Mouse (Mus musculus) layer of hippocampus, adult 9-11 months (tissue): ENCODE results near the gene Tmem8b.

Experiments
- DNase-seq: peaks from one replicate; pipeline ENCODE4 v3.0.0; 2022

Gene Tmem8b

DNA sequence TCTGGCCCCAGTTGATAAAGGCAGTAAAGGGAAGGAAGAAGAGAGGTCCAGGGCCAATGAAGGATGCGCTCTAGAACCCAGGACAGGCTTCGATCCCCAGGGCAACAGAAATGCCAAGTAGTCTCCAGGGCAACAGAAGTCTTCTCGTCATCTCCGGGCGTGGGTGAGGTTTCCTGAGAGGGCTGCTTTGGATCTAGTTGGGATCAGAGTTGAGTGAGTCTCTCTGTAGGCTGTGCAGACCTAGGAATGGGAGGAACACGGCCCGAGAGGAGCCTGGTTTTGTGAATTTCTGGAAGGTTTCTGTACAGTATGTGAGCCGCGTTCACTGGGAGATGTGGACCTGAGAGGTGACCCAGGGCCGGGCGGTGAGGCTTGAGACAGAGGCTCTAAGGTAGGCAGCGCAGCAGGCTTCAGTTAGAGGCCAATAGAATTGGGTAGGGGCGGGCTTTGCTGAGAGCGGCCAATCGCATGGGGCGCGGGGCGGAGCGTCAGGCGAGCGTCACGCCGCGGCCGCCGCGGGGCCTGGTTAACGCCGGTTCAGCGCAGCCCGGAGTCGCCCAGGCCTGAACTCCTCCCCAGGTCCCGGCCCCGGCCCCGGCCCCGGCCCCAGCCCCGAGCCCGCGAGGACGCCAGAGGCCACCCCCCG lies at the start of gene Tmem8b, which contains the start of gene Fam221b:
Gene Tmem8b (plus strand): TSS at position 190 of the 646 bp plus-strand sequence.
Gene Fam221b (minus strand): TSS at position 364 of the 646 bp plus-strand sequence.
- peak; percentile 88 for DNase-seq

DNA sequence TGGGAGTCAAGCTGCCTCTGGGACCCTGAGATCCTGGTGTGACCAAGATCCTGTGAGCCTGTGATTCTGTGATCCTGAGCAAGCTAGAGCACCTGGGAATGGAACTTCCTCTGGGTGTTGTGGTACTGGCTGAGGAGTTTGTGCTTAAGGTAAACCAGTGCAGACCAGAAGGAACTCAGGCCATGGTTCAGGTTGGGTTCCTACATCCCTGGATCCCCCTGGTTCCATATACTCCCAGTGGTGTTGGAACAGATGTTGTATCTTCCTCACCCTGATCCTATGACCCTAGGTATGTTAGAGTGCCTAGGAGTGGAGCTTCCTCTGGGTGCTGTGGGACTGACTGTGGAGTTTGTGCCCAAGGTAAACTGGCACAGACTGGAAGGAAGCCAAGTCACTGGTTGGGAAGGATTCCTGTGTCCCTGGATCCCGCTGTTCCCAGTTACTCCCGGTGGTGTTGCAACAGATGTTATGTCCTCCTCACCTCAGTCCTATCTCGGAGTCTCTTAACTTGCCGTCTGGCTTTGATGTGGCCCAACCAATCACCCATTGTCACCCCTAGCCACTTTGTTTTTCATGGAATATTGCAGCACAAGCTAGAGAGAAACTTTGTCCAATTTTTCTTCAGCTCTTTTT lies 48.5 kb upstream of the Tmem8b start:
- DNase-seq = no peak

DNA sequence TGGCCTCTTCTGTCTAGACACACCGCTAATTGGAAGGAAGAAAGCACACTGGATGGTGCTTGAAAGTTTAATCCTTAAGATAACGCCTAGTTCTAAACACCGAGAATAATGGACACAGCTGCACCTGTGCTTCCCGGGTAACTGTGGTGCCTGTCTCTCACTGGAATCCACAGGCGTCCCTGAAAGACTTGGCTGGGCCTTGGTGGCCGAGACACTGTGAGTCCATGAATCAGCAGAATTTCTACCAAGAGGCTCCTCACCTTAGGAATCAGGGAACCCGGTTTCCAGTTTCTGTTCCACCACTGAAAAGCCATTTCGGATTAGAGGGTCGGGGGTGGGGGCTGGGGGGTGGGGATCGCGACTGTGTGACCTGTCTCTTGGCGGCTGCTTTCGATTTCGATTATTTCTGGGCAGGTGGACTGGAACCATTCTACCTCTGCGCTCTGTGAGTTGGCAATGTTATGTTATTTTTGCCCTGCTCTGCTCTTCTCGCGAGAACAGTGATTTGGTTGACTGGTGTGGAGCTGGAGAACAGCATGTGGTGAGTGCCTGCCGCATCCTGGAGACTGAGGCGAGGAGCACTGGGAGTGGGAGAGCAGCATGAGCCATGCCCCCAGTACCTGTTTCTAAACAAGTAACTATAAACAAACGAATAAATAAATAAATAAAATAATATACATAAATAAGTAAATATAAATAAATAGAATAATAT lies 39.5 kb upstream of the Tmem8b start:
- no peak for DNase-seq

DNA sequence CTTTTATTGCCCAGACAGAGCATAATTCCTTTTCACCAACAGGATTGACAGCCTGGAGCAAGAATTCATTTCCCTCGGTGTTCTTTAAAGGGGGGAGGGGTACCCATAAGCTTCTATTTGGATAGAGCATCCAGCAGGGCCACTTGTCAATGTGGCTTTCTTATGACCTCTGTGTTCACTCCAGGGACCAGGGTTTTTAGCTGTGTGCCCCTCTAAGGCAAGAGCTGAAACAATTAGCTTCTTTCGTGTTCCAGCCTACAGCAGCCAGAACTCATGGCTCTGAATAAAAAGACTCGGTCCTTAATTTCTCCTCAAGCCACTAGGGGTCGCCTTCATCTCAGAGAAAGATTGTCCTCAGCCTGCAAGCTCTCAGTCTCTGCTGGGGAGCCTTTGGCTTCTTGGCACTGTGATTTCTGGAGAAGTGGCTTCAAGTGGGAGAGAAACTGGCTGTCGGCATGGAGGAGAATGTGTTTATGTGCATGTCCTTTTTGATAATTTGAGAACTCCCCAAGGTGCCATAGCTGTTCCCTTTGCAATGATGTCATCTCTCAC lies 38.7 kb upstream of the Tmem8b start:
- DNase-seq = peak; percentile 85

DNA sequence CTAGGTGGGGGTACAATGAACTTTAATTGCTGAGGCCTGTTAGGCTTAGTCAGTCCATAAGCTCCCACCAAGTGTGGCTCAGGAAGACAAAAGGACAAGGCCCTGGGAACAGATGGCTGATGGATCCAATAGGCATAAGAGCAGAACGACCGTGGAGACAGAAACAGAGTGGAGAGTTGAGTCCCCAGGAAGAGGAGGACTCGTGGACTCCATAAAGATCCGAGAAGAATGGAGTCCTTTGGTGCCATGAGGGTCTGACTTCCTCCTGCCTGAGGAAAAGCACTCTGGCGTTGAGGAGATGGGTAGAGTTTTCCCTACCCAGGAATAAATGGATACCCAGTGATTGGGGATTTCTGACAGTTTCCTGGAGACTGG lies 38.1 kb upstream of the Tmem8b start:
- DNase-seq = no peak

DNA sequence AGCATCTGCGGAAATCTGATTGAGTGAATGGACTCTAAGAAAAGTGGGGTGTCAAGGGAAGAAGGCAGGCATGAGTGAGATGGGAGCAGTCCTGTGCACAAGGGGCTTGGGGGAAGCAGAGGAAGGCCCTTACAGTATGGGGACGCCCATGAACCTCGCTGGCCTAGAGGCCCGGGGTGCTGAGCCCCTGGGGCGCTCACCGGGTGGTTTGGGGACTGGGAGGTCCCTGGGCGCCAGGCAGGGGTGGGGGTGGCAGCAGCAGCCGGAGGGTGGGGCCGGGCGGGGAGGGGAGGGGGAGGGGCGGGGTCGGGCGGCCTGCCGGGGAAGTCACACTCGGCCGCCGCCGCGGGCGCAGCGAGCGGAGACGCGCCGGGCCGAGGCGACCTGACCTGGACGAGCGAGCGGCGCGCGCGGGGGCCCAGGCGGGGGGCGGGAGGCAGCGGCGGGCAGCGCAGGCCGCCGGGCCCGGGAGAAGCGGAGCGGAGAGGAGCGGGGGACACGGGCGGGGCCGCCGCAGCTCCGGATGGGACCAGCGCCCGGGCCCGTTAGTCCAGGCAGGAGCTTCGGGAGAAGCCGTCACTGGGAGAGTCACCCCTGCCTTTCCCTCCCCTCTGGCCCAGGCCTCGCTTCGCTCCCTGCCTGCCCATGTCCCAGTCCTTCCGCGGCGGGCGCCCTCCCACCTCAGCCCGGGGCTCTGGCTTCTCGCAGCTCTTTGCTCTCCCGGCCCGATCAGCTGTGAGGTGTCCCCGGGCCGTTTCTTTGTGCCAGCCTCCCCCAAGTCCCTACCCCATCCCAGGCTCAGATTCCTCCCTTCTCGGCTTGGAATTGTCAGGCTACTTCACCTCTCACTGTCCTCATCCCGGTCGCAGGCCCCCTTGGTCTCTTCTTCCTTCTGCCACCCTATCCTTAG lies 37.5 kb upstream of the Tmem8b start, which contains the start of gene Npr2:
Gene Npr2 (plus strand): TSS at position 890 of the 910 bp plus-strand sequence.
- DNase-seq = no peak

DNA sequence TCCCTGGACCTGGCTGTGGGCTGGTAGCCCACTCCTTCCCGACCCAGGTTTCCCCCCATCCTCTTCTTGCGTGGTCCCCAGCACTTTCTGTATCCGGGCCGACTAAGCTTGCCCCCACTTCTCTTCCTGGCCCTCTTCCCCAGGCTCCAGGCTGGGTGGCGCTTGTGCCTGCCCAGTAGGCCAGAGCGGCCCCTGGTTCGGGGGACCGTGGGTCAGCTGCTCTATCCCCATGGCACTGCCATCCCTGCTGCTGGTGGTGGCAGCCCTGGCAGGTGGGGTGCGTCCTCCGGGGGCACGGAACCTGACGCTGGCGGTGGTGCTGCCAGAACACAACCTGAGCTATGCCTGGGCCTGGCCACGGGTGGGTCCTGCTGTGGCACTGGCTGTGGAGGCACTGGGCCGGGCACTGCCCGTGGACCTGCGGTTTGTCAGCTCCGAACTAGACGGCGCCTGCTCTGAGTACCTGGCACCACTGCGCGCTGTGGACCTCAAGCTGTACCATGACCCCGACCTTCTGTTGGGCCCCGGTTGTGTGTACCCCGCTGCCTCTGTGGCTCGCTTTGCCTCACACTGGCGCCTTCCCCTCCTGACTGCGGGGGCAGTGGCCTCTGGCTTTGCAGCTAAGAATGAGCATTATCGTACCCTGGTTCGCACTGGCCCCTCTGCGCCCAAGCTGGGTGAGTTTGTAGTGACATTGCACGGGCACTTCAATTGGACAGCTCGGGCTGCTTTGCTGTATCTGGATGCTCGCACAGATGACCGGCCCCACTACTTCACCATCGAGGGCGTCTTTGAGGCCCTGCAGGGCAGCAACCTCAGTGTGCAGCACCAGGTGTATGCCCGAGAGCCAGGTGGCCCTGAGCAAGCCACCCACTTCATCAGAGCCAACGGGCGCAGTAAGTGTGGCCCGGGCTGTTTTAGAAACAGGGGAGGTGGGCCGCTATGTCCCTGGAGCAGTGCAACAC lies 36.5 kb upstream of the Tmem8b start:
- DNase-seq = no peak

DNA sequence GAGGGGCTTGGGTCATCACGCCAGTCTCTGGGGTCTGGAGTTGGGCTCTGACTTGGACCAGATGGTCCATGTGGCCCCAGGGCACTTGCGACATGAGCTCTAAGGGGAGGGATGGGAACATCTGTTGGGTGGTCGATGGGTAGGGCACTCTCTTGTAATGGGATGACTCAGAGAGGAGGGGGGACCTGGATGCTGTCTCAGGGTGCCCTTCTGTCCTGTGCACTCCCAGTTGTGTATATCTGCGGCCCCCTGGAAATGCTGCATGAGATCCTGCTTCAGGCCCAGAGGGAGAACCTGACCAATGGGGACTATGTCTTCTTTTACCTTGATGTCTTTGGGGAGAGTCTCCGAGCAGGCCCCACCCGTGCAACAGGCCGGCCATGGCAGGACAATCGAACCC lies 35.5 kb upstream of the Tmem8b start:
- no peak for DNase-seq

DNA sequence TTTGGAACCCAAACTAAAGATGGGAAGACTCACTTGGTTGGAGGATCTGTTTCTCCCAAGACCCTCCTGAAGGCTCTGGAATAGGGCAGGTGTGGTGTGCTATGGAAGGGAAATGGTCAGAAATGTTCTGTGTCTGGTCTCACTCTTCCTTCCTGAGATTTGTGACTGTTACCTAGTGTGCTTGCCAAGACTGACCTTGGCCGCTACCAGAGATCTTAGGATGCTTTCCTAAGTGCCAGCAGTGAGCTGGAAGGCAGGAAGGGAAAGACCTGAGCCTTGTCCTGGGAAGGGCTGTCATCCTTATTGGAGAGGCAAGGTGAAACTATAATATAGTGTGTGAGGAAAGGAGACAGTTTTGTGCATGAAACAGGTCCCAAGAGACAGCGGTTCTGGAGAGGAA lies 35.0 kb upstream of the Tmem8b start:
- DNase-seq = no peak

DNA sequence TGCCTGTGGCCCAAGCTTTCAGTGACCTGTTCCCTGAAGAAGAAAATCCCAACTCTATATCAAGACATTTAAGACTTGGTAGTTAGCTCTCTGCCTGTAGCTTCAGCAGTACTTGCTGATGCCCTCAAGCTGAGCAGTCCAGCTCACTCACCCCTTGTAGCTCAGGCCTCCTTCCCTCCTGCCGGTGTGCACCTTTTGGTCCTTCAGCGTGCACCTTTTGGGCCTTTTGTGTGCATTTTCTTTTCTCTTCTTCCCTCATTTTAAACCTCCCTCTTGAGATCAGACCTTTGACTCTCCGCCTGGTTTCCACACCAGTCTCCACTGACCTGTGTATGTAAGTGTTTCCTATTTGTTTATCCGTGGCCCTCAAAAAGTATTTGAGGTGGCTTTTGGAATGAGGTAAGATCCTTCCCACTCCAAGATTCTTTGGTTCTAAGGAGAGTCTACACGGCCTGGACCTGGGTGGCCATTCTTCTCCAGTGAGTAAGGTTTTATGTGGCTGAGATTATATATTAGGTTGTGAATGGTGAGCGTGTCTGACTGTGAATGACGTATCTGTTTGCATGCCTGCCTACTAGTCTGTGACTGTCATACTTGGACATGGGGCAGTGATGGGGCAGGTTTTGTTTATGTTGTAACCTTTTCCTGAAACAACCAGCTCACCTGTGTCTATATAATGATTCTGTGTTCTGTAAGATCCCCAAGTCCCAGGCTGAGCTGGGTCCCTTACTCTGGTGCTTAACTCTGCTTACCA lies 34.0 kb upstream of the Tmem8b start:
- DNase-seq = no peak

DNA sequence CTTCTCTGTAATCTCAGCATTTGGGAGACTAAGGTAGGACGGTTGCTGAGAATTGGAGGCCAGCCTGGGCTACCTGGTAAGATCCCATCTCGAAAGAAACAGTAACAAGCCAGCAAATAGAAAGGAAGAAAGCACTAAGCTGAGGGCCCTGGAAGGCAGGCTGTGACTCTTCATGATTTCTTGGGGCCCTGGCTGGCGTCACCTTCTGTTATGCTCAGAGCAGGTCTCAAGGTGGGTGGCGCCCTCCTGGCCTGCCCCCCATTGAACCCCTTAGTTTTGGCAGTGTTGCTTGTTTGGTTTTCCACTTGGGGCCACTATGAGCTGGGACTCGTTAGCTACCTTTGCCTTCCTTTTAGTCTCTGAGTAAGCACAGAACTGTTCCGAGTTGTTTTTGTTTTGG lies 32.0 kb upstream of the Tmem8b start:
- DNase-seq = no peak

DNA sequence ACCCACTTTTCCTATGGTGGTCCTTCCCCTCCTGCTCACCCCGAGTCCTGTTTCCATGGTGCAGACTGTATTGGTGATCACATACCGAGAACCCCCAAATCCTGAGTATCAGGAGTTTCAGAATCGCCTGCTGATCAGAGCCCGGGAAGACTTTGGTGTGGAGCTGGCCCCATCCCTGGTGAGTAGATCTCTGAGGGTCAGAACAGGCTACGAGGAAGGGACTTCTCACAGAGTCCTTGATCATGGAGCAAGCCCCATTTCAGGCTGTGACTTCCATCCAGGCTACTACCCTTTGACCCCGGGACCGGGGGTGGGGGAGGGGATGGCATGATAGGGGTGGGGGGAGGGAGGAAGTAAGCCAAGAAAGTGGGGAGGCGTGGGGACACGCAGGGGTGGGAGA lies 28.7 kb upstream of the Tmem8b start:
- DNase-seq = no peak

DNA sequence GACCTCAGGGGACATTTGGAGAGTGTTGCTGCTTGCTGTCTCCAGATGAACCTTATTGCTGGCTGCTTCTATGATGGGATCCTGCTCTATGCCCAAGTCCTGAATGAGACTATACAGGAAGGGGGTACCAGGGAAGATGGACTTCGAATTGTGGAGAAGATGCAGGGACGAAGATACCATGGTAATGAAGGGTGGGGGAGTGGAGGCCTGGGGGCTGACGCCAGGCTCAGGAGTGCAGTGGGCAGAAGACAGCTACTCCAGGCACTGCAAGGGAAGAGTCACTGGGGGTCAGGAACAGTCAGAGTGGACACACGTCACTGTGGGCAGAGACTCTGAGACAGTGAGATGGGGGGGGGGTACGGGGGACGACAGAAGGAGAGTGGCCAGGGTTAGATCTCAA lies 28.3 kb upstream of the Tmem8b start:
- no peak for DNase-seq

DNA sequence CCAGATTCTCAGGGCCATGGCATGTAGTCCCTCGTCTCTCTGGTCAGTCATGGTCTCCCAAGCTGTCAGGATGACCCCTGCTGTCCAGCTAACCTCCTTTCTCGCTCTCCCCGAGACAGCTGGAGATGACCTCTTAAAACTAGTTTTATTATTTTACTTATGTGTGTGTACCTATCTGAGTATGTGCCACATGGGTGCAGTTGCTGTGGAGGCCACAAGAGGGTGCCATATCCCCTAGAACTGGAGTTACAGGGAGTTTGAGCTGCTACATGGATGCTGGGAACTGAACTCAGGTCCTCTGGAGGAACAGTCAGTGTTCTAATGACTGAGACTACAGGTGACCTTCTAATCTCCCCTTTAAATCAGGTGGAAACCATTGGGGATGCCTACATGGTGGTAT lies 19.0 kb upstream of the Tmem8b start:
- DNase-seq = no peak

DNA sequence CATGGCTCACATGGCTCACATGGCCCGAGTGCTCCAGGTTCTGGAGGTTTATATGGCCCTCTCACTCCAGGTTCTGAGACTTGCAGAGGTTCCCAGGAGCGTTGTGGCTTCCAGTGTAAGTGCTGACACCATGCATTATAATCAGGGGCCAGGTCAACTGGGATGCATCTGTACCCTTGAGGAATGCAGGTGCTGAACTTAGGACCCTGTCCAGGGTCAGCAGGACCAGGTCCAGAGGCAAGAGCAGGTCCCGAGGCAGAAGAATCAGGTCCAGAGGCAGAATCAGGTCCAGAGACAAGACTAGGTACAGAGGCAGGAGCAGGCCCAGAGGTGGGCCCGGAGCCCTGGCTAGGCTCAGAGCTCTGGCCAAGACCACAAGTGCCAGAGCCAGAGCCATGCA lies 16.0 kb upstream of the Tmem8b start:
- no peak for DNase-seq

DNA sequence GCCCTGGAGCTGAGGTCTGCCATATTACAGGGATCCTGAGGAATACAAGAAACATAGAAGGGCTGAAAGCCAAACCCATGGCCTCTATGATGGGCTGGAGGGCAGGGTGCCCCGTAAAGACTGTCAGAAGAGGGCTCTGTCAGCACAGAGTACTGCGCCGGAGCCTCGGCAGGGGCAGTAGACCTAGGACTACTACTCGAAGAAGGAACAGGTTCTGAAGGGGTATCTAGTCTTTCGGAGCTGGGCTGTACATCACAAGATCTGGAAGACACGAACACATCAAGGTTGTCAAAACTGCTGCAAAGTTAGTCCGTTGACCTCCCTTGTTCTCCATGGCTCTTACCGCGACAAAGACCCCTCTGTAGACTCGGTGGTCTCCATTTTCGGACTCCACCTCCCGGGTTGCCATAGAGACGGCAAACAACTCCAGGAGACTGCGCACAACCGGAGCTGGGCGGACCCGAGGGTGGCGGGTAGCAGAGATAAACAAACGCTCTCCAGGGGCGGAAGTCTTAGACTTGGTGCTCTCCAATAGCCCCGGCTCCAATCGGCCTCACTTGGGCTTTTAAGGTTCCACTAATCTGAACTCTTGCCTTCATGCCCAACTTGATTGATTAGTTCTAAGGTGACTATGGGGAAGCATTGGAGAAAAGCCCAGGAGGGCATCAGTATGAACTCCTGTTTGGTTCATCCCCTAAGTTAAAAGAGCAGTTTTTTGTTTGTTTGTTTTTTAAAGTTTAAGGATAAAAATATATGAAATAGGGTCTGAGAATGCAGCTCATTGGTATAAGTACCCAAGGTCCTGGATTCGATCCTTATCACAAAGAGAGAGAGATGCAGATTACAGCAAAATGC lies 15.4 kb upstream of the Tmem8b start, which contains the start of gene Spag8:
Gene Spag8 (minus strand): TSS at position 434 of the 855 bp plus-strand sequence.
- DNase-seq = no peak

DNA sequence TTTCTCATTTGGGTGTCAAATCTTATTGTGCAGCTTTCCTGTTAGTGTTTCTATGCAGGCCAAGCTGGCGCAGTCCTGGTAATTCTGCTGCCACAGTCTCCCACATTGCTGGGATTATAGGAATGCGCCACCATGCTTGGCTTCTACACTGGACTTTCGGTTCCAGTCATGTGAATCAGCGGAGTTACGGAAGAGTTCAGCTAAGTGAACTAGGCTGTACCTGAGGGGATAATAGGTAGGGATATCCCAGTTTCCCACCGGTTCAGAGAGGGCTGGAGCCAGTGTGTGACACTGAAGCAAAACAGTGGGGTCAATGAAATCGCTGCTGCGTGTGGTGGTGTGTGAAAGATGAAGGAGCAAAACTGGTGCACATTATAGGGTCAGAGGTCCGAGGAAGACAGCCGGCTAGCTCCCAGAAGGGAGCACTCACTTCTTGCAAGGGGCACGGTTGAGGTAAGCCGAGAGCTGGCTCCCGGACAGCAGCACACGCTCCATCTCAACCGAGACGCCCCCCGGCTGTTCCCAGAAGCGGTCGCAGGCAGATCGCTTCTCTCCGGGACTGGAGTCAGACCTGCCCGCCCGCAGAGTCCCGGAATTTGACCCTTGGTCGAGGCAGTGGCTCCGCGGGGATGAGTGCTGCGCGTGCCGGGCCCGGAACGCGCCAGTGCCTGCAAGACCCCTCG lies 13.0 kb upstream of the Tmem8b start:
- DNase-seq = no peak

DNA sequence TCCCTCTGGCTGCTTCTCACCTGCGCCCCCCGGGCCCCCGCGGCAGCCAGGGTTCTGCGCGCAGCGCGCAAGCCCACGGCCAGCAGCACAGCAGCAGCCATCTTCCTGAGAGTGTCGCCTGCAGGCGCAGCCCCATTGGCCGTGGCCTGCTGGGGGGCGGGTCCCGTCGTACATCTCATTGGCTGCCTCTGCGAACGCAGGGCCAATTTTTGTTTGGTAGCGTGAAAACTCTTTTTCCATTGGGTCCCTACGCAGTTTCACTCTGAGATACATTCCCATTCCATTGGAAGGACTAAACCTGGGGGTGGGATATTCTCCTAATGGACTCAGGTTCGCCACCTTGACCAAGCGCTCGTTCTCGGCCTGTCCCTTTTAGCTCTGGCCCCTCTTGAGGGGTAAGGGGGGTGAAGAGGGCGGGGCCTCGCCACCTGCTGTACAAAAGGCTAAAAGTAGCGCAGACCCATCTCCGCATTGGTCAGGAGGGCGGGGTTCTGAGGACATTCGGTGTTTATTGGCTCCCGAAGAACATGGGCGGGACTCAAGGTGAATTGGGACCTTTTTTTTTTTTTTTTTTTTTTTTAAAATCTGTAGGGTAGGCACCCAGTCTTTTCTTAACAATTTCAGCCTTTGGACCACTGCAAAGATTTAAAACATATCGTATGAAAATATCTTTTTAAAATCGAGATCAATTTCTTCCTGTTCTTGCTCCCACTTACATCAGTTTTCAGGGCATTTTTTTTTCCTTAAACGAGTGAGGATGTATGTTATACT lies 12.2 kb upstream of the Tmem8b start, which contains the start of gene Hint2:
Gene Hint2 (minus strand): TSS at position 128 of the 771 bp plus-strand sequence.
- peak; percentile 97 for DNase-seq
